Mouse (Mus musculus): ENCODE measurements around the gene Fsd1.

The Fsd1 gene

DNA sequence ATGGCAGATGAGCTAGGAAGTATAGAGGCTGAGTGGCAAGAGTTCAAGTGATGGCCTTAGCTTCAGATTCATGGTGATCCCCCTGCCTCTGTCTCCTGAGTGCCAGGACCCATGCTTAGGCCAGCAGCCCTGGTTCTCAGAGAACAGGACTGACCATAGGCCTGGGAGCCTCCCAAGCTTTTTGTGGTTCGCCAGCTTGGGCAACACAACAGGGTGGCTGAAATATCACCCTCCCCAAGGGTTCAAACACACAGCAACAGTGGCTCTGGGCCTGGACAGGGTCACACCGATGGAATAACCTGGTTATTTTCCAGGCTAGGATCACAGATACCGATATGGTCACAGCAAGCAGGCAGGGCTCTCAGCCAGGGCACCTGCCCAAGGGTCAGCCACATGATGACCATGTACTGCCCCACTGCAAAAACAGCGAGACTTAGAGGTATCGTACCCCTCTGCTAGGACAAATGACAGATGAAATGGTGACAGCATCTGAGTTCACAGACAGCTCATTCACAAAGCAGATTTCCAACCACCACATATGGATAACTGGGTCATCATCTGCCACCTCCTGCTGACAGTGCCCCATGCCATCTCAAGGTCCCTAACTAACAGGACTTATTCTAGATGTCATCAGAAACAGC, 41.6 kb downstream of the Fsd1 start:
- DNase-seq (ENCODE audit: extremely low read depth, low read depth, low spot score) = no peak

DNA sequence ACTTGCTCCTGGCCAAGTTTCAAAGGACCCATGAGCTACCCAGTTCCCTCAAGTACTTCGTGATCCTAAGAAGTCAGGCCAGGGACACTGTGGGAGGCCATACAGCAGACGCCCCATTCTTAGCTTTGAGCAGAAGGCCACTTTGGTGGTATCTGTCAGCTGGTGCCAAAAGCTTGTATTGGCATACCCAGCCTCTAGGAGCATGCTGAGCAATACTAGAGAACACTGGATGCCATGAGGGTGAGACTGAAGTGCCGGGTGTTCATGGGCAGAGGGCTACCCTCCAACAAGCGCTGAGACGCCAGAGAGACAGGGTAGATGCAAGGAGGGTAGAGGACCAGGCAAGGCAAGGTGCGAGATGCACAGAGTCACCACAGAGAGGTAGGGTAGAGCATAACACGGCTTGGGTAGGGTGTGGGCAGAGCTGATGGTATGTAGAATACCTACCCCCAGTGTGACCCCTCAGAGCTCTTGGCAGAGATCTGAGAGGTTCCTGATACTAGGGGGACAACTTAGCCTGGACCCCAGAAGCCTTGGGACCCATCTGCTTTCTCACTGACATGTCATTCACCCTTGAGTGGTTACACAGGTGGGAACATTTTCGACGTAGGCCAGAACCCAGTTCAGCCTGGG, 44.0 kb downstream of the Fsd1 start:
- no peak for DNase-seq (ENCODE audit: extremely low read depth, low read depth, low spot score)

DNA sequence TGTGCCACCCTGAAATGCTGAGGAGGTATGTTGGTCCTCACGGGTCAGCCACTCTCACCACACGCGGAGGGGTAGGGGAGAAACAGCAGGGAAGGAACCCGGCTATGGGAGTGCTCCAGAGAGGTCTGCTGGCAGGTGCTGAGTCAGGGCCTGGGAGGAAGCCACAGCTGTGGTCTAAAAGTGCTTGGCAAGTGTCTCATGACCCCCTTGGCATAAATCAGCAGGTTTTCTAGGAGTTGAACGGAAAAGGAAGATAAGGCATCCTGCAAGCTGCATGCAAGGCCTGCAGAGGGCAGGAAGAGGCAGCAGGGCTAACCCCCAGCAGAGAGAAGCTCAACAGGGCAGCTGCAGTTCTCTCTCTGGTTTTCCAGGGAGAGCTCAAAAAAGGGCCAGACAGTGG, 44.6 kb downstream of the Fsd1 start:
- DNase-seq (ENCODE audit: extremely low read depth, low read depth, low spot score) = no peak

DNA sequence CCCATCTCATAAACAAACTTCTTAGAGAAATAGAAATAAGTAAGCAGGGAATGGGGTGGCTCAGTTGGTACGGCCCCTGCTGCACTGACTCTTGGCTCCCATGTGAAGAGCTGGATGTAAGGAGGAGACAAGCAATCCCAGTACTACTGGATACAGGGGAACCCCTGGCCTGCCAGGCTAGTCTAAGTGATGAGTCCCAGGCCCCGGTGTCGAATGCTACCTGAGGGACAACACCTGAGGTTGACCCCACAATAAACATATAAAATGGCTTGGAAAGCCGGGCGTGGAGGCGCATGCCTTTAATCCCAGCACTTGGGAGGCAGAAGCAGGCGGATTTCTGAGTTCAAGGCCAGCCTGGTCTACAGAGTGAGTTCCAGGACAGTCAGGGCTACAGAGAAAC, 45.1 kb downstream of the Fsd1 start:
- no peak for DNase-seq (ENCODE audit: extremely low read depth, low read depth, low spot score)

DNA sequence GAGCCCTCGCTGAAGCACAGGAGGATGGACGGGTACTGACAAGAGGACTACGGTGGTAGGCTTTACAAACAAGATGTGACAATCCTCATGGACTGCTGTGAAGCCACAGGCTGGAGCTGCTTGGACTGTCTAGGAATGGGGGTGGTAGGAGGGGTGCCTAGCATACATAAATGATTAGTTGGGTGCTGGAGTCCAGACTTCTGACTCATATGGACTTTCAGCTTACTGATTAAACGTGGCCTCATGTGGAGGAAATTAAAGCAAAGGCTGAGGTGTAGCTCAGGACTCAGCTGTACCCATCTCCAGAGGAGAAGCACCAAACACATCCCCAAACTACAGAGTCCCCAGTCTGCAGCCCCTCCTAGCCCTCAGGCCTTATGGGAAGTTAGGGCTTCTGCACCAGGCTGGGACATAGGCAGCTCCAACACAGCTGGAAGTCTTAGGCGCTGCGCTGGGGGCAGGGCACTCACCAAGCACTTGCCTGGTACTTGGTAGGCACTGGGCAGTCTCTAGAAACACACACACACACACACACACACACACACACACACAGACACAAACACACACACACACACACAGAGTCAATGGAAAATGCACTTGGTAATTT, 45.9 kb downstream of the Fsd1 start:
- no peak for DNase-seq (ENCODE audit: extremely low read depth, low read depth, low spot score)

DNA sequence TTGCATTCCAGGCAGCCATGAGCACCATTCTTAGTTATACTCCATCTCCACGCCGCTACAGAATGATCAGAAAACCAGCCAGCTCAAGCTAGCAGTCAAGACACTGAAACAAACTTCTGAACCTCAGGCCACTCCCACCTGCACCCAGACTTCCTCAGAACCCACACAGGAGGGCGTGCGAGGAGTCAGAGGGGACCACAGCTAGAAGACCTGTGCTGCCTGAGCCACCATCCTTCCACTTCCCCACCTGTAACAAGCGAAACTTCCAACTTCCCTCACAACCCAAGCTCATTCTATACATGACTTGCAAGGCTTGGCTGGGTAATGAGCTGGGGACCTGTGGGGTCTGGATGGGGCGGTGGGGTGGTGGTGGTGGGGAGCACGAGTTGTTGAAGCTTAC, 46.5 kb downstream of the Fsd1 start:
- no peak for DNase-seq (ENCODE audit: extremely low read depth, low read depth, low spot score)

DNA sequence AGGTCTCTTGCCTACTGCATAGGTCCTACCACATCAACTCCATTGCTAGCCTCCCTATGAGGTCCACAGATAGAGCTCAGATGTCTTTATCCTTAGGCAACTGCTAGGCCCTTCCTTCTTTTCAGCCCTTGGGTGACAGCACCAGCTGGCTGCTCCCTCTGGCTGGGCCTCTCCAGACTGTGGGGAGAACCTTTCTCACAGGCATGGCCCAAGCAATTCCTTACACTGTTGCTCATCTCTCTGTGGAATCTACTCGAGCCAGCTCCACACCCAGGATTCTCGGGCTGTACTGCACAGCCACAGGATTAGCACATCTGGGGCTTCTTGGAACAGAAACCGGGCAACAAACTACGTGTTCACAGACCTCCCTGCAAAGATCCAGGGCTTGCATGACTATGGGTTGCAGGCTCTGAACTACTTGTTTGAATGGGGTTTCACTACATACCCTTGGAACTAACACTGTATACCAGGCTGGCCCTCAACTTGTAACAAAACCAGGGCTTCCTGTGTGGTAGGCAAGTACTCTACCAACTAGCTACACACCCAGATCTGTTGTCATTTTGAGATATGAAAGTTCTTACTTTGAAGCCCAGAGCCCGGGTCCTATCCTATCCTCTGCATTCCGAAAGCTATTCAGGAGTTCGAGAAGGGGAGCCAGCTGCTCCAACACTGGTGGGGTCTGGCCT, 47.9 kb downstream of the Fsd1 start:
- DNase-seq (ENCODE audit: extremely low read depth, low read depth, low spot score) = no peak

DNA sequence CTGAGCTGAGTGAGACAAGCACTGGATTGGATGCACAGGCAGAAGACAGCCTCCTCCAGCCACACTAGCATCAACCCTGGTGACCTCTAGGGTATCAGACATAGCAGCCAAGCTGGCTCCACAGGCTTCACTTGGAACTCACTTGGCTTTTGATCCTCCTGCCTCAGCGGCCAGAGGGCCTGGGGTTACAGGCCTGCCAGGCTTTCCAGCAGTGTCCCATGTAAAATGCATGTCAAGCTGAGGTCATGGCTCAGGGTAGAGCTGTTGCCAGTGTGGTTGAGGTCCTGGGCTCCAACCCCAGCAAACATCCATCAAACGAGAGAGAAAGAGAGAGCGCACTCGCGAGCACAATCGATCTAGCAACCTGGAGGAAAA, 48.4 kb downstream of the Fsd1 start:
- DNase-seq (ENCODE audit: extremely low read depth, low read depth, low spot score) = no peak

DNA sequence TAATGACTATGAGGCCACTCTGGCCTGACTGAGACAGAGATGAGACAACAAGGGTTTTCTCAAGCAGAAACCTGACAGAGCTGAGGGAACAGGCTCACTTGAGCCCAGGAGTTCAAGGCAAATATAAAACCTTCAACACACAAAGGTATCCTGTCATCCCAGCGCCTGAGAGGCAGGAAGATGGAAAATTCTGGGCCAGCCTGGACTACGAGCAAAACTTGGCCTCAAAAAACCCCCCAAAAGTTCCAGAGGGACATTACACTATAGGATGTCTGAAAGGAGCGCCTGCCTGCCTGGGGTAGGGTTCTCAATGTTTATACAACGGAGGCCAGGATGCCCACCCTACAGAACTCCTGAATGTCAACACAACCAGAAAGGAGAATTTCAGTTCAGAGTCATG, 48.9 kb downstream of the Fsd1 start:
- DNase-seq (ENCODE audit: extremely low read depth, low read depth, low spot score) = no peak

DNA sequence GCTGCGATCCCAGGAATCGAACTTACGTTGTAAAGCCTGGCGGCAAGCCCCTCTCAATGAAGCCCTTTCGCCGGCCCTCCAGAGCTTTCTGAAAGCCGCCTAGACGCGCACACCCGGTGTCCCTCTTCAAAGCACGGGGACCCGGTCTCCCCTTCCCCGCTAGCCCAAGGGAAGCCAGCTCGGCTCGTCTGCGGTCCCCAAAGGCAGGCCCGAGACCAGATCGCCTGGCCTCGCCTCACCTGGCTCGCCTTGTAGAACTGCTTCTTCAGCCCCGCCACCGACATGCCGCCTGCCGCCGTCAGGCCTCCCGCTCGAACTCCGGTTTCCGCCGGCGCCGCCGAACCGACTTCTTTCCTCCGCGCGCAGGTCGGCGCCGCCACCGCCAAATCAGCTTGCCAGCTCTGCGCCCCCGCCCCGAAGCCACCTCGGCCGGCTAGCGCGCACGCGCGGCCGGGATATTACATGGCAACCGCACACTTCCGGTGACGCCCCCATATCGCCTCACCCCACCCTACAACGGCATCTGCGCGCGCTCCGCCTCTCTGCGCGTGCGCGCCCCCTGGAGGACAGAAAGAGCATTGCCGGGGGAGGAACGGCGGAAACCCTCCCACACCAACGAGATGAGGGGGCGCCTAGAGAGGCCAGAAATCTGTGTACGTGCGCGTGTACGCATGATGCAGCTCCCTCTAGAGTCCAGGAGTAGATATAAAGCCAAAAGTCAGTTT, 50.0 kb downstream of the Fsd1 start, which contains the start of gene Sh3gl1:
Sh3gl1 (minus strand) TSS at position 460 of the 725 bp plus-strand sequence.
- DNase-seq (ENCODE audit: extremely low read depth, low read depth, low spot score) = peak; percentile 55

DNA sequence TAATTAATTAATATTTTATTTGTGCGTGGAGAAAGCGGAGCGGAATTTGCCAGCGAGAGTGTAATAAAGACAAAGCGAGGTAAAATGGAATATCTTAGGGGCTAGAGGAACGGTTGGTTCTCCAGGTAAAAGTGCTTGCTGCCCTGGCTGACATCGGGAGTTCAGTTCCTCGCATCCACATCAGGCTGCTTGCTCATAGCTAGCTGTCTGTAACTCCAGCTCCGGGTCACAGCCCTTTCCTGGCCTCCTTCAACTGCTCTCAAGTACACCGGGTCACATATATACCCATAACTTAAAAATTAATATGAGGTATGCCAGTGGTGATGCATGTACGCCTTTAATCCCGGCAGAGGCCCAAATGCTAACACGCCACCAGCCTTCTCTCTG, 50.6 kb downstream of the Fsd1 start:
- no peak for DNase-seq (ENCODE audit: extremely low read depth, low read depth, low spot score)

DNA sequence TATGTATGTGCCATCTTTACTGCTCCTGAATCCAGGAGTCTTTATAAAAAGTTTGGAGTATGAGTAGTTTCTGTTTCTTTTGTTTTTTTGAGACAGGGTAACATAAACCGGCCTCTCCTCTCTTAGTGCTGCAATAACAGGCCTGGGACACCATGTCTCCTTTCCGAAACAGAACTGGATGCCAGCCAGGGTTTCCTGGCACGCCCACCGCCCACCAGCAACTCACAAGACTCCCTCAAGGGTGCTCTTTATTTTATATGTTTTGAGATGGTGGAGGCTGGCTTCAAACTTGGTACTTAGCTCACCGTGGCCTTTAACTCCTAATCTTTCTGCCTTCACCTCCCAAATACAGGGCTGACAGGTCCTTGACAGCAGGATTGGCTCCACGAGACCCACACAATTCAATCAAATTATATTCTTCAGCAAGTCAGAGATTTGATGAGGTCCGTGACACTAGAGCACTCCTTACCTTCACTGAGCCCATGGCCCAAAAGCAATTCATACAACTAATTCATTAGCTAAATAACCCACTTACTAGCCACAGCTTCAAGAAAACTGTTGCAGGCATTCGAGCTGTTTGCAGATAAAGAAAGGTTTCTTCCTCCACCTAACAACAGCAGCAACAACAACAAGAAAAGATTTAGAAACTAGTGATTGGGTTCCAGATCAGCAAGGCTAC, 52.4 kb downstream of the Fsd1 start:
- peak; percentile 42 for DNase-seq (ENCODE audit: extremely low read depth, low read depth, low spot score)

DNA sequence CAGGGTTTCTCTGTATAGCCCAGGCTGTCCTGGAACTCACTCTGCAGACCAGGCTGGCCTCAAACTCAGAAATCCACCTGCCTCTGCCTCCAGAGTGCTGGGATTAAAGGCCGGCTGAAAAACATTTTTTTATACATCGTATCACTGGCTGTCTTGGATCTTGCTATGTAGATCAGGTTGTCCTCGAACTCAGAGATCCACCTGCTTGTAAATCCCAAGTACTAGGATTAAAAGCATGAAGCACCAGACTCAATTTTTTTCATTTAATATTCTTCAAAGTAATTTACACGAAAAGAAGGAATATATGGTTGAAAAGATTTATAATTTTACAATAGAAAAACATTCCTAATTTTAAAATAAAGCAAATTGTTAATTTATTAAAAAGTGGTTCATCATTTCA, 53.0 kb downstream of the Fsd1 start:
- DNase-seq (ENCODE audit: extremely low read depth, low read depth, low spot score) = no peak

DNA sequence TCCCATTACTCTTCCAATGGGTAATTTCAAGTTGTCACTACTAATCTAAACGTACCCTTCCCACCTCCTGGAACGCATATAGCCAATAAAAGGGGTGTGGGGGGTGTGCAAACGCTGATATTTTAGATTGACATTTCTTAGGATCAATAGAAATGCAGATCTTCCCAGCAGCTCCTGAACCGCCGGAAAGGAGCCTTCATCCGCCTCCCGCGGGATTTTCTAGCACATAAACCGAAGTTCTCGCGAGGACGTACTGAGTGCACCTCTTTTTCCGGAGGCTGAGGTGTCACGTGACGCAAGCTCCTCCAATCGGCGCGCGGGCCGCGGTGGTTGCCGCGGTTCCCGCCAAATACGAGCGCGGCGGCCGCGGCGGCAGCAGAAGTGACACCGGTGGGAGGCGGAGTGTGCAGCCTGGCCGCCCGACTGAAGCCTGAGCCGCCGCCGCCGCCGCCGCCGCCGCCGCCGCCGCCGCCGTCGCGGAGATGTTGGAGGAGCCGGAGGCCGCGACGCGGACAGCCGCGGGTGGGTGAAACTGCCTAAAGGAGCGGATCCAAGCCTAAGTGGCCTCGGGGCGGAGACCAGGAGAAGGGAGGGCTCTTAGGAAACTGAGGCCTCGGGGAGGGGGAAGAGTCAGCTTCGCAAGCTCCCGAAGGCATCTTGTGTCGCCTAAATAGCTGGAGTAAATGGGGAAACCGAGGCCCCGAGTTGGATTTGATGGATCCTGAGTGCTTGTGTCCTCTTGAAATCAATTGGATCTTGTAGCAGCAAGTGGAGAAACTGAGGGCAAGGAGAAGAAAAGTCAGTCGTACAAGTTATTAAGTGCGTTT, 53.9 kb downstream of the Fsd1 start, which contains the start of gene Chaf1a:
Chaf1a (plus strand) TSS at position 410 of the 827 bp plus-strand sequence.
- peak; percentile 82 for DNase-seq (ENCODE audit: extremely low read depth, low read depth, low spot score)

DNA sequence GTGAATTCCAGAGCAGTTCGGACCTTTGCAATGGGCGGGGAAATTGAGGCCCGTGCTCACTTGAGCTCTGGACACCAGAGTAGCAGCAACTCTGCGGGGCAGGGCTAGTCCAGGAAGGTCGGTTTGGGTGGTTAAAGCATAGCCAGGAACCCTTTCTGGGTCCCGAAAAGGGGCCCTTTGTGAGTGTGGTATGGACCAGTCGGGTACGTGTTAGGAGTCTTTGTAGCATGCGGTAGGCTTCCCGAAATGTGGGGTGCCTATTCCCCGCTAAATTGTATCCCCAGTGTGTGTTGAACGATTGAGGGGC, 54.5 kb downstream of the Fsd1 start:
- DNase-seq (ENCODE audit: extremely low read depth, low read depth, low spot score) = no peak

Measured in fat pad, adult 2 months (tissue).